Mouse (Mus musculus) layer of hippocampus, adult 2 months (tissue): ENCODE data around the gene Dhdh. TPM values are rescaled to one million over a fixed set of nuclear protein-coding genes. Genes with fewer than 3 reads are reported as not detected.

Experiments used
- DNase-seq, 2 experiments: peaks; one replicate each; pipeline ENCODE4 v3.0.0; 2022; ENCODE audit warnings: low spot score in 2 of 2
- H3K27ac ChIP-seq: fragments of 200-600 bp; 2 replicates; pipeline ENCODE4 v1.8.1; 2022
- H3K4me3 ChIP-seq: fragments of 200-600 bp; 2 replicates; pipeline ENCODE4 v1.8.1; 2022; ENCODE audit warnings: mild to moderate bottlenecking
- CTCF ChIP-seq: fragments of 200-600 bp; conservative IDR thresholded peaks from 2 replicates; pipeline ENCODE4 v1.8.1; 2022; ENCODE audit warnings: antibody characterized with exemption, mild to moderate bottlenecking, moderate library complexity
- microRNA-seq, 2 experiments: library from miRNA; unstranded; fragments of <30 nt; microRNA quantifications; one replicate each; pipeline ENCODE4 v1.2.0; 2021
- total RNA-seq, 2 experiments: library from RNA; stranded (reverse); gene quantifications; 2 replicates each; pipeline ENCODE4 v1.2.3; 2021

Dhdh gene
- total RNA-seq, 2 experiments from 2014 or later, result 4.3 to 4.4 TPM

DNA sequence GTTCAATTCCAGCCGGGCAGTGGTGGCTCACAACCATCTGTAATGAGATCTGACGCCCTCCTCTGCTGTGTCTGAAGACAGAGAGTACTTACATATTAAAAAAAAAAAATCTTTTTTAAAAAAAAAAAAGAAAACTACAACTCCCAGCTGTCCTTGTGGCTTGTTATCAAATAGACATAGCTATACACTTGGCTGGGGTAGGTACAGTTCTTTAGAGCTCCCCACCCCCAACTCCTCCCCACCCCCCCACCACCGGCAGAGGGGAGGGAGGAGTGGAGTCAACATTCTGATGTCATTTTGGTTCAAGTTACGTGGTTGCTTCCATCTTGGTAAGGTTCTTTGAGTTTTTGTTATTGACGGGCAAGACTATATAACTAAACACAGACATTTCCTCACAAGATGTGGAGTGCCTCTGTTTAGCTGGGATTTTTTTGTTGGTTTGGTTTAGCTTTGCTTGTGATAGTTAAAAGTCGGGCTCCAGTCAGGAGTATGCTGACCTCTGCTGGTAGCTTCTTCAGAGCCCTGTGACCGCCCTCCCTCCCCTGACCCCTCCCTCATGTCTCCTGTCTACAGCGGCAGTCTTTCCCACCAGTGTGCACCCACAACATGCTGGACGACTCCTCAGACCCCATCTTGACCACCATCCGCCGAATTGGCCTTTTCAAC lies 41.1 kb downstream of the Dhdh start:
- no peak overlapping the region; the same call in 1 of the 2 replicates for H3K4me3 ChIP-seq
- no peak overlapping the region for H3K27ac ChIP-seq
- DNase-seq, result no peak
- peak; percentile 67 for TF ChIP-seq CTCF

- no peak for TF ChIP-seq CTCF
- Histone ChIP-seq H3K4me3 (no peak overlapping the region), H3K27ac (no peak overlapping the region)
- no peak for DNase-seq
These were observed 42.0 kb downstream of the Dhdh start for GRCm38 (mm10) chr7:45446589-45446988.

DNA sequence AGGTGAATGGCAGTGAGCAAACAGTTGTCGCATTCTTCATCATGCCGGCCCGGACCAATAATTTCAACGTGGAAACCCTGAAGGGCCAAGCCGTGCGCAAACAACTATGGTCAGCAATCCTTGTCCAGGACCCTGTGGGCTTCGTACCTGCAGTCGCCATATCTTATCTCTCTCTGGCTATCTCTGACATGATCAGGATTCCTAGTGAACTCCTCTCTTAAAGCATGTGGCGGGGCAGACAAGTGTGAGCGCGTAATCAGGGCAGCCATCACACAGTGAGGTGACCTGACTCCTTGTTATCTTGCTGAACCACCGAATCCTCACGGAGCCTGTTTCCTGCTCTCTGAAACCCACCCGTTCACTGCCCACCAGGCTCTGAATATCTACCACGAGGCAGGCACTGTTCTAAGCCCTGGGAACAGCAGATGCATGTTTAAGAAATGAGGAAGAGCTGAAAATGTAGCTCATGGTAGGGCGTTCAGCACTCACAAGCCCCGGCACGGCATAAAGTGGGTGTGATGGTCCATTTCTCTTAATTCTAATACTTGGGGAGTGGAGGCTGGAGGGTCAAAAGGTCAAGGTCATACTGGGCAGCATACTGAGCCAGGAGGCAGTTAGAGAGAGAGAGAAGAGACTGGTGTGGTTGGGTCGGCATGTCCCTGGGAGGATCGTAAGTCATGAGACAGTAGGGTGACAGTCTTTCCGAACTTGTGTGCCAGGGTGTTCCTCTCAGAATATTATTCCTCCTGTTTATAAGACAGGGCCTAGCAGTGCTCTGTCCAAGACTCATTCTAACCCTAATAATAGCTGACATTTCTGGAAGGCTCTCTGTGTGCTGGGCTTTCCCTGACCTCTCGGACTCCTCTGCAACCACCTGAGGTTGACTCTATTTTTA lies 44.8 kb downstream of the Dhdh start:
- TF ChIP-seq CTCF, result no peak
- no peak overlapping the region for H3K27ac ChIP-seq
- no peak overlapping the region for H3K4me3 ChIP-seq
- no peak for DNase-seq

DNA sequence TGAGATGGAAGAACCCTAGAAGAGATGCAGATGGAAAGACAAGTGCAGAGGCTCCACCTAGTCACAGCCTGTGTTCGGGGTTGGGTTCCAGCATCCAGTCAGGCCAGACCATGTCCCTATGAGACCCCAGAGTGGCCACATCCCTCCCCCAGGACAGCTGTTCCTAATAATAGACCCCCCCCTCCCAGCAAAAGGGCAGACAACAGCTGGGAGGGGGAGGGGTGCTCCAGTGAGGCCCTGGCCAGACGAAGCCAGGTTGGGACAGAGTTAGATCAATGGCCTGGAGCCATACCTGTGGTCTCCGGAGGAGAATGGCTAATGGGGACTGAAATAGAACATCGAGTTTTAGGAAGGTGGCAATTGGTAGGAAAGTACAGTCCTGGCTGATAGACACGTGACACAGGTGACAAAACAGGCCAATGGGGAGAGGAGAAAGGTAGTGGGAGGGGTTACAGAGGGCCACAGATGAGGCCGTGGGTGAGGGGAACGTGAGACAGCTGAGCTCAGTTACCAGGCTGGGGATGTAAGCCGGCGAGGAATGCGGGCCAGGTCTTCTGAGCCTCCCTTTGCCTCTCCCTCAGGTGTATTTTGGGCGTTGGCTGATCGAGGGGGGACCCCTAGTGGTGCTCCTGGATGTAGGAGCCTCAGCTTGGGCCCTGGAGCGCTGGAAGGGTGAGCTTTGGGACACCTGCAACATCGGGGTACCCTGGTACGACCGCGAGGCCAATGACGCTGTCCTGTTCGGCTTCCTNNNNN lies 50.9 kb downstream of the Dhdh start, which contains the start of gene Ruvbl2:
Gene Ruvbl2 (minus strand): TSS at position 576 of the 756 bp plus-strand sequence.
- DNase-seq, result no peak
- TF ChIP-seq CTCF, result peak; percentile 43
- no peak within 1 kb of the TSS for H3K4me3 ChIP-seq
- H3K27ac ChIP-seq, result no peak within 1 kb of the TSS

DNA sequence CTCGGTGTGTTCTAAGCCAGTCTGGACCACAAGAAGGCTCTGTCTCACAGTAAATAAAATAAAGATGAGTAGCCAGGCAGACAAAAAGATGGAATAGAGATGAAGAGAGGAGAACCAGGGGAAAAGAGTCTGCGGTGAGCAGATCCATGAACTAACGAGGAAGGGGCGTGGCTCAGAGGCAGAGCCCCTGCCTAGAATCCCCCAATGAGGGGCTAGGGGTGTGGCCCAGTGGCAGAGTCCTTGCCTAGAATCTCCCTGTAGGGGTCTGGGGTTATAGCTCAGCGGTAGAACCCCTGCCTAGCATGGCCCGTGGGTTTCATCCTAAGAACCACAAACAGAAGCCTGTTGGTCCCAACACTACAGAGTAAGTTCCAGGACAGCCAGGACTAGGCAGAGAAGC lies 51.6 kb downstream of the Dhdh start:
- Histone ChIP-seq H3K4me3 (no peak overlapping the region), H3K27ac (no peak overlapping the region)
- no peak for DNase-seq
- TF ChIP-seq CTCF, result no peak

DNA sequence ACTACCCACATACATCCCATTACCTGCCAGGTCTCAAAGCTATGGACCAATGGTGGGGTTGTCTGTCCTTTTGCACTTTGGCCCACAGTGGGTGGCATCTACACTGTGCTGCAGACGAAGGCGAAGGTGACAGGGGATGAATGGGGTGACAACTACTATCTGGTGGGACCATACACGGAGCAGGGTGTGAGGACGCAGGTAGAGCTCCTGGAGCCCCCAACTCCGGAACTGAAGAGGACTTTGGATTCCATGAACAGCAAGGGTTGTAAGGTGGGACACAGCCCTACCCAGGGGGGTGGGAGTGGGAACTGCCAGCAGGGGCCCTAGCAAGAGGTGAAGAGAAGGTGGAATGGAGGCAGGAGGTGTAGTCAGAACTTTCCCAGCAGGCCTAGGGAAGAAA lies 52.2 kb downstream of the Dhdh start:
- no peak for TF ChIP-seq CTCF
- DNase-seq, result no peak
- Histone ChIP-seq H3K27ac (no peak overlapping the region), H3K4me3 (no peak overlapping the region)

- DNase-seq, result no peak
- no peak for TF ChIP-seq CTCF
- peak overlapping the region; percentile 89 for H3K27ac ChIP-seq
- H3K4me3 ChIP-seq, result peak overlapping the region; percentile 69
These were observed 53.6 kb downstream of the Dhdh start for GRCm38 (mm10) chr7:45435038-45435437.

DNA sequence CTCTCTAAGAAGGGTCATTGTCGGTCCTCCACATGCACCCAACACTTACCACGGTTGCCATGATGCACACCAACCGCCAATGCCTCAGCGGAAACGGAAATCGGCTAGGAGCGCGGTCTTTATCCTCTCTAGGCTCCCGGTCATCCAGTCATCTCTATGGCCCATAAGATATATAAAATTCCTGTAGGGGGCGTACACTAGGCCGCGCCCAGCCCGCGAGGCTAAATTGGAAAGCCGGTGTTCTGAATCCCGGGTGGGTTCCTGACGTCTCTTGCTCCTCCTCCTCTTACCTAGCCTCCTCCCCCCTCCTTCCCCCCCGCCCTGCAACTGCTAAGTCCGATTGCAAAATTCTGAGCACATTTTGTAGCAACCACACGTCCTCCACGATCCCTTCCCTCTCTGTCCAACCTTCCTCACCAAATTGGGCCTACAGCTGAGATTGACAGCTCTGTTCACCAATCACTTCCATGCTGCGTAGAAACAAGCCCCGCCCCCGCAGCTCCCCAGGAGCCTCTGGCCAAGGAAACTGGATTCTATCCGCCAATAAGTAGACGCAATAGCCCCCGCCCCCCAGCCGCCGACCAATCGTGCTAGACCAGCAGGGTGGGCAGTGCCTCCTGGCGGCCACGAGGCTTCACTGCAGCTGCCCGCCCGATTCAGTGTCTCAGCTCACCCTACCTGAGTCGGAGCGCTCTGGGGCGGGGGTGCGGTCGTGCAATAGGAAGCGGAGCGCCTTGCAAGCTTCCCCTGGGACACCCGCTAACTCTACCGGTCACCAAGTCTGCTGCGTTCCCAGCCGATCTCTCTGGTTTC lies 54.2 kb downstream of the Dhdh start, which contains the start of gene Gys1:
Gene Gys1 (plus strand): TSS at position 642 of the 813 bp plus-strand sequence.
- DNase-seq, result peak; percentile 100
- H3K4me3 ChIP-seq, result peak within 1 kb of the TSS; percentile 92
- peak; percentile 76 for TF ChIP-seq CTCF
- H3K27ac ChIP-seq, result peak within 1 kb of the TSS; percentile 89

DNA sequence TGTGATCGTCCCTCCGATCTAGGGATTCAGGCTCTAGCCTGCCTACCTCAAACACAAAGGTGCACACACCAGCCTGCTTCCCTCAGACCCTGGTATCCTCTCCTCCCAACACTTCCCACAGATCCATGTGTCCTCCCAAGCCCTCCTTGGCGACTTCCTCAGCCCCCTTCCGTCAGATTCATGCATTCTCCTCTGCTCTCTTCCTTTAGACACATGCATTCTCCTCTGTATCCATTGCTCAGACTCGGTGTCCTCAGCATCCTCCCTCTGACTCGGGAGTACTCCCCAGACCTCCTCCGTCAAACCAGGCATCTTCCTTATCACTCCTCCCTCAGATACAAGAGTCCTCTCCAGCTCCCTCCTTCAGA lies 54.8 kb downstream of the Dhdh start:
- Histone ChIP-seq H3K4me3 (peak overlapping the region; percentile 92), H3K27ac (peak overlapping the region; percentile 88)
- no peak for DNase-seq
- no peak for TF ChIP-seq CTCF

DNA sequence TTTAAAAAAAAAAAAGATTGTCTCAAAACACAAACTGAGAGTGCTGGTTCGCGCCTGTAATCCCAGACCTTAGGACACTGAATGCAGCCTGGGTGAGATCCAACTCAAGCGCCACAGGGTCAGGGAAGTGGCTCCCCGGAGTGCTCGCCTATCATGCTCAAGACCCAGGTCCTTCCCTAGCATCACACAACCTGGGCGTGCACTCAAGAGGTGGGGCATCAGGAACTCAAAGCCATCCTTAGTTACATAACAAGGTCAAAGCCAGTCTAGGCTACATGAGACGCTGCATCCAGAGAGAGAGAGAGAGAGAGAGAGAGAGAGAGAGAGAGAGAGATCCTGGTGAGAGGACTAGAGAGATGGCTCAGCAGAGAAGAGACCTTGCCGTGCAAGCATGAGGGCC lies 62.0 kb downstream of the Dhdh start:
- Histone ChIP-seq H3K27ac (no peak overlapping the region), H3K4me3 (no peak overlapping the region)
- DNase-seq, result no peak
- no peak for TF ChIP-seq CTCF

DNA sequence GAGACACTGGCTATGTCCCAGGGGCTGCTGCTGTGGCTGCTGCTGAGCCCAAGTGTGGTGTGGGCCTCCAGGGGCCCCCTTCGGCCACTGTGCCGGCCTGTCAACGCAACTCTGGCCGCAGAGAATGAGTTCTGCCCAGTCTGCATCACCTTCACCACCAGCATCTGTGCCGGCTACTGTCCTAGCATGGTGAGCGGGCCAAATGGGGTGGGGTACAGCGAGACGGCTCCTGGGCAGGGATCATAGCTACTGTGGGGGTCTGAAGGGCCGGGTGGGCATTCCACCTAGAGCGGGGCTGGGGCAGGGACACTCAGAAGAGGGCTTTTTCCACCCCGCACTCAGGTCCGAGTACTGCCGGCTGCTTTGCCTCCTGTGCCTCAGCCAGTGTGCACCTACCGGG lies 67.4 kb downstream of the Dhdh start:
- DNase-seq, result no peak
- no peak for TF ChIP-seq CTCF
- H3K27ac ChIP-seq, result no peak overlapping the region
- no peak overlapping the region for H3K4me3 ChIP-seq

Small RNA genes lying within 50 kb of the gene (microRNA-seq; reads per million reads assigned to microRNA genes)
- 0 reads per million in 2 experiments for gene Gm22133

Other genes starting within 250 kb of the Dhdh start
- 1 to 10 TPM; 3.7 to 5.5 TPM for gene Cd37, start 249.7 kb downstream of the Dhdh start, total RNA-seq
- gene Slc6a16, start 247.7 kb downstream of the Dhdh start, total RNA-seq, result 1 to 10 TPM; 1.7 to 2.8 TPM
- not detected for gene Slc6a21, start 211.3 kb downstream of the Dhdh start, total RNA-seq
- 10 to 100 TPM; 12.8 to 16.5 TPM for gene Trpm4, start 155.0 kb downstream of the Dhdh start, total RNA-seq
- gene Hrc, start 153.5 kb downstream of the Dhdh start, total RNA-seq, result under 1 TPM; 0.22 to 0.33 TPM
- gene Ppfia3, start 121.8 kb downstream of the Dhdh start, total RNA-seq, result 100 to 1,000 TPM; 133 to 138 TPM
- 100 to 1,000 TPM; 138 to 146 TPM for gene Lin7b, start 118.2 kb downstream of the Dhdh start, total RNA-seq
- gene Snrnp70, start 93.1 kb downstream of the Dhdh start, total RNA-seq, result 100 to 1,000 TPM; 456 to 514 TPM
- gene Kcna7, start 83.2 kb downstream of the Dhdh start, total RNA-seq, result not detected
- gene Ntf5, start 75.1 kb downstream of the Dhdh start, total RNA-seq, result not detected
- not detected for gene Lhb, start 68.0 kb downstream of the Dhdh start, total RNA-seq
- gene Gys1, start 54.0 kb downstream of the Dhdh start, total RNA-seq, result 10 to 100 TPM; 16.1 to 20.3 TPM
- 10 to 100 TPM; 35.0 to 37.2 TPM for gene Ruvbl2, start 50.7 kb downstream of the Dhdh start, total RNA-seq
- gene Ftl1, start 28.9 kb downstream of the Dhdh start, total RNA-seq, result 100 to 1,000 TPM; 186 to 204 TPM
- 10 to 100 TPM; 73.2 to 77.6 TPM for gene Bax, start 21.9 kb downstream of the Dhdh start, total RNA-seq
- not detected for gene Tulp2, start 6.9 kb downstream of the Dhdh start, total RNA-seq
- 1 to 10 TPM; 2.1 to 3.1 TPM for gene Gm45808, start 2.0 kb downstream of the Dhdh start, total RNA-seq
- 10 to 100 TPM; 97.6 to 98.2 TPM for gene Nucb1, start 21.6 kb upstream of the Dhdh start, total RNA-seq
- gene Ppp1r15a, start 37.5 kb upstream of the Dhdh start, total RNA-seq, result 10 to 100 TPM; 19.0 to 25.8 TPM
- under 1 TPM; 0.52 to 0.79 TPM for gene Plekha4, start 37.5 kb upstream of the Dhdh start, total RNA-seq
- not detected for gene Hsd17b14, start 66.1 kb upstream of the Dhdh start, total RNA-seq
- 10 to 100 TPM; 20.6 to 28.2 TPM for gene Bcat2, start 81.3 kb upstream of the Dhdh start, total RNA-seq
- gene Fgf21, start 126.7 kb upstream of the Dhdh start, total RNA-seq, result not detected
- not detected for gene Fut1, start 128.5 kb upstream of the Dhdh start, total RNA-seq
- not detected for gene Izumo1, start 133.0 kb upstream of the Dhdh start, total RNA-seq
- 1 to 10 TPM; 6.1 to 7.4 TPM for gene Rasip1, start 138.7 kb upstream of the Dhdh start, total RNA-seq
- gene Mamstr, start 151.2 kb upstream of the Dhdh start, total RNA-seq, result 1 to 10 TPM; 1.2 to 4.8 TPM
- under 1 TPM; 0.13 to 0.25 TPM for gene Fut2, start 177.6 kb upstream of the Dhdh start, total RNA-seq
- 1 to 10 TPM; 6.3 to 9.3 TPM for gene Ntn5, start 195.2 kb upstream of the Dhdh start, total RNA-seq
- gene Sec1, start 205.6 kb upstream of the Dhdh start, total RNA-seq, result 1 to 10 TPM; 2.2 to 2.3 TPM
- gene Car11, start 211.0 kb upstream of the Dhdh start, total RNA-seq, result 100 to 1,000 TPM; 184 to 211 TPM
- gene Dbp, start 216.3 kb upstream of the Dhdh start, total RNA-seq, result 10 to 100 TPM; 69.2 to 72.8 TPM
- gene Rpl18, start 226.7 kb upstream of the Dhdh start, total RNA-seq, result 100 to 1,000 TPM; 342 to 353 TPM
- 10 to 100 TPM; 32.3 to 35.8 TPM for gene Sphk2, start 229.2 kb upstream of the Dhdh start, total RNA-seq
- gene Fam83e, start 232.4 kb upstream of the Dhdh start, total RNA-seq, result under 1 TPM; 0.27 to 0.33 TPM
- not detected for gene Spaca4, start 237.0 kb upstream of the Dhdh start, total RNA-seq